21 mouse cellular contexts compared by ENCODE assay signal in the genomic region with DNA sequence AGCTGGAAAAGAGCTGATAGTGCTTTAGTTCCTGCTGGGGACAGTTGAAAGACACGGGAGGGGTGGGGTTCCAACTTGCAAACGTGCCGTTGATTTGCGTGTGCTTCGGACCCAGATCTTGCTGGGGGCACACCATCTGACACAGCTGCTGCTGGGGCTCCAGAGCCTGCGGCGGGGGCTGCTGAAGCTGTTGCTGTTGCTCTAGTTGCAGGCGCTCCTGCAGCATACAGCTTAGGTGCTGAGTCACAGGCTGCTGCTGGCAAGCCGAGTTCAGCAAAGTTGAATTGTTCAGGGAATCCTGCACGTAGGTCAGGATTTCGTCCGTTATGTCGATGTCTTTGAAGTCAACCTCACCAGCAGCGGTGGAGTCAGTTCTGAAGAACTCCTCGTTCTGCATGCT. TPM values are rescaled to one million over a fixed set of nuclear protein-coding genes. Genes with fewer than 3 reads are reported as not detected.
DNase-seq lines count a peak whose midpoint lies in the region; ATAC-seq and TF ChIP-seq lines count a peak whose summit lies in the region.
"Had no signal": no experiment of that assay in that cellular context is flagged by ENCODE, and none has a peak within 500 bp of the region (broad histone marks: within the 10 kb centered on the region; RNA-seq: fewer than 3 reads in every experiment).

No protein-coding gene starts in this region.

- TF ChIP-seq CTCF in gastrocnemius, adult 2 months (IDR thresholded peaks at IDR 0.05), result no peak
- no peak for TF ChIP-seq CTCF in lung, adult 2 months (IDR thresholded peaks at IDR 0.05; ENCODE audit: insufficient read depth, low read length)

- intact Hi-C loops in gastrocnemius, adult 2 months (cut with DNase I), result no loop called here
- intact Hi-C loops in gastrocnemius, postnatal 14 days (cut with DNase I; ENCODE audit: low total_unique reads), result no loop called here

- H3K36me3 ChIP-seq in limb, embryonic 13.5 days, result 0 out of 2 replicates have a peak, but pooled peaks cover 4% of the 10 kb centered on the region
- H3K36me3 ChIP-seq in limb, embryonic 10.5 days, result no peaks in the 10 kb centered on the region
- H3K36me3 ChIP-seq in intestine, embryonic 15.5 days, result 0 out of 2 replicates have a peak, but pooled peaks cover 5% of the 10 kb centered on the region

- WGBS in limb, embryonic 13.5 days, result 74% methylated on average over 15 of the region's 15 CpGs
- 87% methylated on average over 15 of the region's 15 CpGs for WGBS in limb, embryonic 10.5 days
- WGBS in intestine, embryonic 15.5 days, result 81% methylated on average over 15 of the region's 15 CpGs
- WGBS in lung, adult 2 months, result 57% methylated on average over 15 of the region's 15 CpGs

- H3K27ac ChIP-seq in gastrocnemius, adult 2 months, result peak overlapping the region; percentile 28; the same call in 1 of the 2 replicates
- no peak overlapping the region for H3K27ac ChIP-seq in limb, embryonic 13.5 days
- H3K27ac ChIP-seq in limb, embryonic 10.5 days, result no peak overlapping the region
- H3K27ac ChIP-seq in intestine, embryonic 15.5 days, result no peak overlapping the region
- H3K27ac ChIP-seq: embryonic facial prominence, embryonic 13.5 days; hindbrain, embryonic 14.5 days; kidney, postnatal 0 days; liver, embryonic 14.5 days; midbrain, embryonic 13.5 days; neural tube, embryonic 13.5 days had no signal

- H3K4me3 ChIP-seq in gastrocnemius, adult 2 months, result peak overlapping the region; percentile 65
- H3K4me3 ChIP-seq in limb, embryonic 13.5 days, result 0 out of 2 replicates have a peak overlapping the region, but pooled peaks have one; percentile 2
- H3K4me3 ChIP-seq in limb, embryonic 10.5 days, result no peak overlapping the region
- H3K4me3 ChIP-seq in intestine, embryonic 15.5 days (replicated peaks), result no peak overlapping the region
- no peak overlapping the region for H3K4me3 ChIP-seq in lung, adult 2 months (replicated peaks; ENCODE audit: extremely low read depth, low read depth, low read length)
- H3K4me3 ChIP-seq: embryonic facial prominence, embryonic 13.5 days; midbrain, embryonic 13.5 days; neural tube, embryonic 13.5 days had no signal

- no peaks in the 10 kb centered on the region for H3K4me1 ChIP-seq in limb, embryonic 13.5 days
- peaks cover 6% of the 10 kb centered on the region for H3K4me1 ChIP-seq in limb, embryonic 10.5 days
- H3K4me1 ChIP-seq in intestine, embryonic 15.5 days (replicated peaks), result no peaks in the 10 kb centered on the region
- no peaks in the 10 kb centered on the region; the same call in 1 of the 2 replicates for H3K4me1 ChIP-seq in lung, adult 2 months (ENCODE audit: control insufficient read depth, insufficient read depth, low read length)
- H3K4me1 ChIP-seq: embryonic facial prominence, embryonic 13.5 days; midbrain, embryonic 13.5 days; neural tube, embryonic 13.5 days had no signal

- H3K4me2 ChIP-seq in limb, embryonic 13.5 days (replicated peaks), result 0 out of 2 replicates have a peak overlapping the region, but pooled peaks have one; percentile 2
- no peak overlapping the region for H3K4me2 ChIP-seq in intestine, embryonic 15.5 days (replicated peaks)
- H3K4me2 ChIP-seq: embryonic facial prominence, embryonic 13.5 days; hindbrain, embryonic 14.5 days; midbrain, embryonic 13.5 days; neural tube, embryonic 13.5 days had no signal

- no peak for TF ChIP-seq POLR2A in lung, adult 2 months (IDR thresholded peaks at IDR 0.05; ENCODE audit: borderline replicate concordance, extremely low read depth, low read depth, low read length)

- H3K27me3 ChIP-seq in limb, embryonic 13.5 days, result no peaks in the 10 kb centered on the region
- no peaks in the 10 kb centered on the region for H3K27me3 ChIP-seq in limb, embryonic 10.5 days (ENCODE audit: low read depth, poor library complexity, severe bottlenecking)
- H3K27me3 ChIP-seq in intestine, embryonic 15.5 days (replicated peaks), result no peaks in the 10 kb centered on the region
- H3K27me3 ChIP-seq: embryonic facial prominence, embryonic 13.5 days; midbrain, embryonic 13.5 days; neural tube, embryonic 13.5 days had no signal

- H3K9me3 ChIP-seq in limb, embryonic 13.5 days, result no peaks in the 10 kb centered on the region
- no peaks in the 10 kb centered on the region for H3K9me3 ChIP-seq in limb, embryonic 10.5 days (replicated peaks)
- H3K9me3 ChIP-seq in intestine, embryonic 15.5 days, result no peaks in the 10 kb centered on the region
- H3K9me3 ChIP-seq: embryonic facial prominence, embryonic 13.5 days; midbrain, embryonic 13.5 days; neural tube, embryonic 13.5 days had no signal

- no peak overlapping the region for H3K9ac ChIP-seq in limb, embryonic 13.5 days
- H3K9ac ChIP-seq in intestine, embryonic 15.5 days, result no peak overlapping the region
- H3K9ac ChIP-seq: embryonic facial prominence, embryonic 13.5 days; hindbrain, embryonic 14.5 days; liver, embryonic 14.5 days; midbrain, embryonic 13.5 days; neural tube, embryonic 13.5 days had no signal

- no peak for ATAC-seq in limb, embryonic 13.5 days (ENCODE audit: low FRiP score, low read depth)
- ATAC-seq in intestine, embryonic 15.5 days, result 0 out of 2 replicates have a peak, but pooled peaks have one; percentile 23
- ATAC-seq: forebrain, embryonic 16.5 days; midbrain, embryonic 13.5 days had no signal

- DNase-seq in gastrocnemius, adult 2 months, result no peak
- DNase-seq in gastrocnemius, postnatal 14 days, result no peak
- no peak for DNase-seq in limb, embryonic 10.5 days (ENCODE audit: low spot score)
- peak; percentile 23 for DNase-seq in ES-CJ7 (ENCODE audit: low read depth, low spot score)
- DNase-seq in lung, adult 2 months, result no peak
- no peak for DNase-seq in kidney, adult 9 months
- DNase-seq: adrenal gland, adult 2 months; cerebellum, adult 11 months; cerebellum, postnatal 14 days; layer of hippocampus, postnatal 36 days; right cerebral cortex, postnatal 14 days; thymus, adult 2 months had no signal

RNA-seq across cellular contexts. Expression of a gene that starts 30.8 kb away (rescaled TPM):
- total RNA-seq in gastrocnemius, adult 2 months (2021), result 1 to 10 TPM; 1.4 to 1.5 TPM
- total RNA-seq in gastrocnemius, postnatal 14 days (2021), result 1 to 10 TPM; 2.1 to 3.2 TPM
- polyA plus RNA-seq in limb, embryonic 13.5 days (2015; fragmentation: Nextera tagmentation; extraction: Ambion mirVana), result 6.5 and 7.6 TPM in 2 replicates
- 0.75 and 1.2 TPM in 2 replicates for polyA plus RNA-seq in limb, embryonic 10.5 days (2016; fragmentation: Nextera tagmentation; extraction: Ambion mirVana)
- polyA plus RNA-seq in intestine, embryonic 15.5 days (2015; fragmentation: Nextera tagmentation; extraction: Ambion mirVana), result 8.6 and 8.7 TPM in 2 replicates
- polyA plus RNA-seq in lung, adult 2 months (2012; rRNA removed), result 31.6 and 37.1 TPM in 2 replicates

Comparison
In these comparisons a context has a peak if more than half of its experiments do, and no peak if none do; other contexts are left out.
1. H3K4me3 ChIP-seq: peak in gastrocnemius, adult 2 months (single experiment) and limb, embryonic 13.5 days (single experiment); none in limb, embryonic 10.5 days (single experiment), intestine, embryonic 15.5 days (single experiment) and lung, adult 2 months (single experiment).